Mouse (Mus musculus) embryonic facial prominence, embryonic 11.5 days (tissue): ENCODE measurements around the gene Coq4. TPM values are rescaled to one million over a fixed set of nuclear protein-coding genes. Genes with fewer than 3 reads are reported as not detected.
"Not testable (repeated sequence)": the region's sequence is repeated elsewhere in the genome, so short reads cannot be mapped to it uniquely, and the experiment has no call there.

Experiments
- ATAC-seq: fragments of 200-750 bp; cut with Nextera tagmentation; replicated peaks from 2 replicates; pipeline ENCODE4 v1.8.0; 2017; ENCODE audit warnings: low read depth; ENCODE audit not compliant: insufficient number of reproducible peaks, low FRiP score, low TSS enrichment
- DNase-seq: peaks from one replicate; pipeline ENCODE4 v3.0.0-alpha.2; 2015; ENCODE audit warnings: low spot score
- H3K27ac ChIP-seq: fragments of 300-500 bp; sonication (generic); replicated peaks from 2 replicates; pipeline ENCODE4 v1.5.1; 2014; ENCODE audit warnings: mild to moderate bottlenecking, low read depth, low read length, control low read depth
- H3K27me3 ChIP-seq: fragments of 300-500 bp; sonication (generic); 2 replicates; pipeline ENCODE4 v1.6.1; 2014; ENCODE audit warnings: mild to moderate bottlenecking, low read length, moderate library complexity, mixed read lengths; ENCODE audit not compliant: control insufficient read depth, insufficient read depth
- H3K36me3 ChIP-seq: fragments of 300-500 bp; sonication (generic); replicated peaks from 2 replicates; pipeline ENCODE4 v1.6.1; 2014; ENCODE audit warnings: low read depth, mild to moderate bottlenecking, low read length, moderate library complexity, mixed read lengths; ENCODE audit not compliant: control insufficient read depth, insufficient read depth
- H3K4me1 ChIP-seq: fragments of 300-500 bp; sonication (generic); 2 replicates; pipeline ENCODE4 v1.6.1; 2014; ENCODE audit warnings: low read length, mixed read lengths; ENCODE audit not compliant: control insufficient read depth, insufficient read depth
- H3K4me2 ChIP-seq: fragments of 300-500 bp; sonication (generic); 2 replicates; pipeline ENCODE4 v1.6.1; 2014; ENCODE audit warnings: low read depth, mild to moderate bottlenecking, control low read depth, low read length, moderate library complexity
- H3K4me3 ChIP-seq: fragments of 300-500 bp; sonication (generic); 2 replicates; pipeline ENCODE4 v1.5.1; 2014; ENCODE audit warnings: low read depth, low read length, control low read depth
- H3K9ac ChIP-seq: fragments of 300-500 bp; sonication (generic); replicated peaks from 2 replicates; pipeline ENCODE4 v1.6.1; 2014; ENCODE audit warnings: mild to moderate bottlenecking, control low read depth, low read length
- H3K9me3 ChIP-seq: fragments of 300-500 bp; sonication (generic); replicated peaks from 2 replicates; pipeline ENCODE4 v1.6.1; 2016; ENCODE audit warnings: mild to moderate bottlenecking, low read length, inconsistent platforms, mixed read lengths; ENCODE audit not compliant: control insufficient read depth
- WGBS: fragments of 180-500 bp; shearing (Covaris S2); extraction: QIAGEN DNeasy Blood & Tissue Kit; methylation state at CpG from one replicate; pipeline ENCODE4 v1.1.7; 2014; 5-methylcytosine and 5-hydroxymethylcytosine counted together
- polyA plus RNA-seq: library from polyadenylated mRNA; unstranded; fragments of >200 nt; fragmentation: Nextera tagmentation; extraction: Ambion mirVana; gene quantifications from 2 replicates; pipeline ENCODE4 v1.2.1, GENCODE M21; 2014

Coq4 gene
- polyA plus RNA-seq, 1 experiment from 2014 or later, result 34.6 TPM

GRCm38 (mm10) chr2:29773323-29773722 is 14.0 kb upstream of the Coq4 start:
- H3K36me3 ChIP-seq, result peaks cover 8% of the 10 kb centered on the region
- no peaks in the 10 kb centered on the region for H3K27me3 ChIP-seq
- WGBS, result 97% methylated on average over 4 of the region's 4 CpGs
- no peak overlapping the region for H3K9ac ChIP-seq
- no peak overlapping the region for H3K4me3 ChIP-seq
- H3K27ac ChIP-seq, result no peak overlapping the region
- no peaks in the 10 kb centered on the region for H3K4me1 ChIP-seq
- ATAC-seq (no peak), DNase-seq (no peak)
- no peaks in the 10 kb centered on the region for H3K9me3 ChIP-seq
- no peak overlapping the region for H3K4me2 ChIP-seq

GRCm38 (mm10) chr2:29781256-29781655 is 6.0 kb upstream of the Coq4 start:
- DNase-seq, result not testable (repeated sequence)

GRCm38 (mm10) chr2:29784290-29784689 is 3.0 kb upstream of the Coq4 start:
- Histone ChIP-seq H3K27ac (no peak overlapping the region), H3K4me2 (no peak overlapping the region), H3K36me3 (peaks cover 26% of the 10 kb centered on the region), H3K9ac (no peak overlapping the region), H3K4me1 (no peaks in the 10 kb centered on the region; the same call in 1 of the 2 replicates), H3K27me3 (no peaks in the 10 kb centered on the region), H3K4me3 (no peak overlapping the region), H3K9me3 (no peaks in the 10 kb centered on the region)
- DNase-seq (no peak), ATAC-seq (no peak)
- WGBS, result 68% methylated on average over 4 of the region's 4 CpGs

More at GRCm38 (mm10) chr2:29781256-29781655, 6.0 kb upstream of the Coq4 start:
- WGBS, result 94% methylated on average over 2 of the region's 2 CpGs
- H3K27ac ChIP-seq, H3K4me3 ChIP-seq, H3K4me1 ChIP-seq, H3K27me3 ChIP-seq, H3K9me3 ChIP-seq, H3K9ac ChIP-seq, H3K4me2 ChIP-seq, ATAC-seq: not testable (repeated sequence)
- peaks cover 36% of the 10 kb centered on the region for H3K36me3 ChIP-seq

- Histone ChIP-seq H3K27me3 (no peaks in the 10 kb centered on the region), H3K4me1 (no peaks in the 10 kb centered on the region; the same call in 1 of the 2 replicates), H3K9me3 (no peaks in the 10 kb centered on the region), H3K4me3 (peak within 1 kb of the TSS; percentile 84), H3K9ac (peak within 1 kb of the TSS; percentile 81), H3K4me2 (peak within 1 kb of the TSS; percentile 75), H3K27ac (0 out of 2 replicates have a peak within 1 kb of the TSS, but pooled peaks have one; percentile 8), H3K36me3 (peaks cover 13% of the 10 kb centered on the region)
- DNase-seq (peak; percentile 81), ATAC-seq (peak; percentile 87)
- under 1% methylated on average over 45 of the region's 45 CpGs for WGBS
Measured at GRCm38 (mm10) chr2:29787937-29788681, 816 bp downstream of the Coq4 start, which contains the start of gene Trub2. Gene Trub2 (minus strand): TSS chr2:29788502.

- WGBS, result 94% methylated on average over 2 of the region's 2 CpGs
- H3K4me3 ChIP-seq, result no peak overlapping the region
- H3K9ac ChIP-seq, result no peak overlapping the region
- no peak overlapping the region for H3K27ac ChIP-seq
- ATAC-seq (no peak), DNase-seq (no peak)
- H3K9me3 ChIP-seq, result no peaks in the 10 kb centered on the region
- no peaks in the 10 kb centered on the region for H3K4me1 ChIP-seq
- H3K27me3 ChIP-seq, result no peaks in the 10 kb centered on the region
- H3K4me2 ChIP-seq, result no peak overlapping the region
- H3K36me3 ChIP-seq, result no peaks in the 10 kb centered on the region
Measured at GRCm38 (mm10) chr2:29792772-29793487, 5.6 kb downstream of the Coq4 start.

GRCm38 (mm10) chr2:29802075-29802826 is 15.0 kb downstream of the Coq4 start, which contains the start of gene Slc27a4:
Gene Slc27a4 (plus strand): TSS chr2:29802634.
- Histone ChIP-seq H3K4me2 (peak within 1 kb of the TSS; percentile 87), H3K4me1 (no peaks in the 10 kb centered on the region; the same call in 1 of the 2 replicates), H3K4me3 (peak within 1 kb of the TSS; percentile 84), H3K27me3 (no peaks in the 10 kb centered on the region), H3K27ac (0 out of 2 replicates have a peak within 1 kb of the TSS, but pooled peaks have one; percentile 13), H3K9me3 (no peaks in the 10 kb centered on the region), H3K9ac (peak within 1 kb of the TSS; percentile 86), H3K36me3 (no peaks in the 10 kb centered on the region)
- 5% methylated on average over 28 of the region's 28 CpGs for WGBS
- ATAC-seq, result peak; percentile 96
- peak; percentile 98 for DNase-seq

- Histone ChIP-seq H3K4me3 (peak overlapping the region; percentile 84), H3K9me3 (no peaks in the 10 kb centered on the region), H3K36me3 (no peaks in the 10 kb centered on the region), H3K9ac (peak overlapping the region; percentile 86), H3K27ac (0 out of 2 replicates have a peak overlapping the region, but pooled peaks have one; percentile 13), H3K4me1 (no peaks in the 10 kb centered on the region; the same call in 1 of the 2 replicates), H3K27me3 (no peaks in the 10 kb centered on the region), H3K4me2 (peak overlapping the region; percentile 87)
- ATAC-seq, result peak; percentile 30; the same call in 1 of the 2 replicates
- DNase-seq, result peak; percentile 37
- WGBS, result 0% methylated on average over 36 of the region's 39 CpGs
Measured at GRCm38 (mm10) chr2:29802827-29803201, 15.5 kb downstream of the Coq4 start.
